Mouse (Mus musculus) midbrain, embryonic 12.5 days (tissue): Measurements from ENCODE around the gene Reg3g. TPM values are rescaled to one million over a fixed set of nuclear protein-coding genes. Genes with fewer than 3 reads are reported as not detected.

Experiments used
- ATAC-seq: fragments of 200-750 bp; cut with Nextera tagmentation; 2 replicates; pipeline ENCODE4 v1.8.0; 2017; ENCODE audit warnings: low read depth, moderate TSS enrichment, moderate library complexity; ENCODE audit not compliant: low FRiP score
- H3K27ac ChIP-seq: fragments of 300-500 bp; sonication (generic); replicated peaks from 2 replicates; pipeline ENCODE4 v1.5.1; 2016; ENCODE audit warnings: mild to moderate bottlenecking
- H3K27me3 ChIP-seq: fragments of 300-500 bp; sonication (generic); 2 replicates; pipeline ENCODE4 v1.6.1; 2016; ENCODE audit warnings: mild to moderate bottlenecking
- H3K36me3 ChIP-seq: fragments of 300-500 bp; sonication (generic); 2 replicates; pipeline ENCODE4 v1.6.1; 2016
- H3K4me1 ChIP-seq: fragments of 300-500 bp; sonication (generic); 2 replicates; pipeline ENCODE4 v1.6.1; 2016
- H3K4me2 ChIP-seq: fragments of 300-500 bp; sonication (generic); replicated peaks from 2 replicates; pipeline ENCODE4 v1.6.1; 2016; ENCODE audit warnings: mild to moderate bottlenecking, moderate library complexity
- H3K4me3 ChIP-seq: fragments of 300-500 bp; sonication (generic); 2 replicates; pipeline ENCODE4 v1.5.1; 2016; ENCODE audit warnings: mild to moderate bottlenecking
- H3K9ac ChIP-seq: fragments of 300-500 bp; sonication (generic); replicated peaks from 2 replicates; pipeline ENCODE4 v1.6.1; 2016; ENCODE audit warnings: mild to moderate bottlenecking, moderate library complexity
- H3K9me3 ChIP-seq: fragments of 300-500 bp; sonication (generic); 2 replicates; pipeline ENCODE4 v1.6.1; 2016; ENCODE audit warnings: mild to moderate bottlenecking
- WGBS: fragments of 180-500 bp; shearing (Covaris S2); methylation state at CpG from one replicate; pipeline ENCODE4 v1.1.7; 2016; 5-methylcytosine and 5-hydroxymethylcytosine counted together
- polyA plus RNA-seq: library from polyadenylated mRNA; unstranded; fragments of >200 nt; fragmentation: Nextera tagmentation; extraction: Ambion mirVana; gene quantifications from 2 replicates; pipeline ENCODE4 v1.2.1, GENCODE M21; 2016

Reg3g gene
- not detected in 2 replicates for polyA plus RNA-seq

- Histone ChIP-seq H3K9me3 (no peaks in the 10 kb centered on the region), H3K4me2 (no peak within 1 kb of the TSS)
- 87% methylated on average over 2 of the region's 2 CpGs for WGBS
These were observed at the start of gene Reg3g for GRCm38 (mm10) chr6:78468772-78469171. TSS of gene Reg3g (minus strand) at chr6:78468872.

DNA sequence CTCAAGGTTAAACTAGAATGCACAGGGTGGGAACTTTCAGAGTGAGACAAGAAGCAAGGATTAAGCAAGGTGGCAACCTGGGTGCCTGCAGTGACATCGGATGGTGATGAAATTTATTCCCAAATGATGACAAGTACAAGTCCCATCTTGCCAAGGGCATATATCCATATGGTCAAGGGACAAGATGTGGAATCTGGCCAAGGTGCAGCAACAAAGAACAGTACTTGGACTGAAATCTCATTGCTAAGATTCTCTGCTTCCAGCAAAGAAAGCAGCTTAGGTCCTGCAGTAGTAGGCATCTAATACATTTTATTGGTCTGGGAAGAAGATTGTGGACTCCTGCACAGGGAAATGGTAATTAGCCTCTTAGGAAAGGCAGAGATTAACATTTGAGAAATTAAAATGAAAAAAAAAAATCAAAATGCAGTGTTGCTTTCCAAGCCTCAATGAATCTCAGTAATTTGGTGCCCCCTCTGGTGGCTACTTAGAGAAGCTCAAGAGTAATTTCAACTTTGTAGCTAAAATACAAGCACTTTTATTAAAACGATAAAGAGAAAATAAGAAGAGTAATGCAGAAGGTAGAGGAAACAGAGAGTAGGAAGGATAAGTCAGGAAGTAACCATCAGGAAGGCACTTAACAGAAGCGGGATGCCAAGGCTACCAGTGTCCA, 47.2 kb upstream of the Reg3g start:
- Histone ChIP-seq H3K27ac (no peak overlapping the region), H3K4me1 (no peaks in the 10 kb centered on the region), H3K9ac (no peak overlapping the region), H3K4me2 (no peak overlapping the region), H3K36me3 (no peaks in the 10 kb centered on the region), H3K27me3 (no peaks in the 10 kb centered on the region), H3K9me3 (no peaks in the 10 kb centered on the region), H3K4me3 (no peak overlapping the region)
- ATAC-seq: no peak
- WGBS: 64% methylated on average over 3 of the region's 3 CpGs

More at GRCm38 (mm10) chr6:78468772-78469171, at the start of gene Reg3g:
- Histone ChIP-seq H3K4me1 (no peaks in the 10 kb centered on the region), H3K9ac (no peak within 1 kb of the TSS), H3K27ac (no peak within 1 kb of the TSS), H3K36me3 (no peaks in the 10 kb centered on the region), H3K27me3 (no peaks in the 10 kb centered on the region), H3K4me3 (no peak within 1 kb of the TSS)
- no peak for ATAC-seq

DNA sequence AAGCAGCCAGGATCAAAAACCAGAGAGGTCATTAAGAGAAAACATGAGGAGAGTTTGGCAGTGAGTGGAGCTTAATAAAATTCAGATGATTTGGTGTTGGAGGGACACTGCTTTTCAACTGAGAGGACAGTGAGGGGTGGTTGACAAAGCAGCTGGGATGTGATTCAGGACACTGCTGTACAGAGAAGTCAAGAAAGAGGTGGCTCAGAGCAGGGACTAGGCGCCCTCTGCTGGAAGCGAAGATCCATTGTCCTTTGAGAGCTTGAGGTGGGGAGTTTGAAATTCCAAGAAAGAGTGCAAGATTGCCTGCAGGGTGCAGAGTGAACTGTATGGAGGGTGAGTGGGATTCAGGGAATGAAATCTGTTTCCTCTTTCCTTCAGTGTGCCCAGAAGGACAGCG, 44.2 kb upstream of the Reg3g start:
- Histone ChIP-seq H3K9ac (no peak overlapping the region), H3K9me3 (no peaks in the 10 kb centered on the region), H3K27ac (no peak overlapping the region), H3K4me2 (no peak overlapping the region), H3K4me1 (no peaks in the 10 kb centered on the region), H3K36me3 (no peaks in the 10 kb centered on the region), H3K4me3 (no peak overlapping the region), H3K27me3 (no peaks in the 10 kb centered on the region)
- WGBS: 7% methylated on average over 3 of the region's 3 CpGs
- peak; percentile 87 for ATAC-seq

GRCm38 (mm10) chr6:78510173-78510900, 41.7 kb upstream of the Reg3g start:
- H3K4me3 ChIP-seq: no peak overlapping the region
- ATAC-seq: no peak
- H3K4me1 ChIP-seq: no peaks in the 10 kb centered on the region
- H3K27ac ChIP-seq: no peak overlapping the region
- H3K36me3 ChIP-seq: no peaks in the 10 kb centered on the region
- 64% methylated on average over 3 of the region's 3 CpGs for WGBS
- no peaks in the 10 kb centered on the region for H3K27me3 ChIP-seq
- H3K4me2 ChIP-seq: no peak overlapping the region
- no peak overlapping the region for H3K9ac ChIP-seq
- no peaks in the 10 kb centered on the region for H3K9me3 ChIP-seq

DNA sequence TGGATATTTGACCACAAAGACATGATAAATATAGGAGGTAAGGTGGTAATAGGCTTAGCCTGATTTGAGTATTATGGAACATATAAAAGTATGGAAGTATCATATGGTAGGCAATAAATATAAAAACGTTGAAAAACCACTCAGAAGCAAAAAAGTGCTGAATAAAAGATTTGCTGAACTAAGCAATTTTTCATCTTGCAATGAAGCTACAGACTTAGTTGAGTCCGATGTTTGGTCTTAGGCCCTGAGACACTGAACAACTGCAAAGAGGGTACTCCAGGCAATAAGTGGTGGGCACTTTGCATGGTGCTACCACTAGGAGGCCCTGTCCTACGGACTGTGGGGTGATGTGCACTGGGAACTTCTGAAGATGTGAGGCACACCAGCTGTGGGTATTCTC, 37.1 kb upstream of the Reg3g start:
- no peaks in the 10 kb centered on the region for H3K36me3 ChIP-seq
- no peaks in the 10 kb centered on the region for H3K4me1 ChIP-seq
- H3K4me3 ChIP-seq: no peak overlapping the region
- no peak overlapping the region for H3K4me2 ChIP-seq
- no peaks in the 10 kb centered on the region for H3K27me3 ChIP-seq
- WGBS: 68% methylated on average over 3 of the region's 3 CpGs
- no peak for ATAC-seq
- no peaks in the 10 kb centered on the region for H3K9me3 ChIP-seq
- H3K27ac ChIP-seq: no peak overlapping the region
- H3K9ac ChIP-seq: no peak overlapping the region

GRCm38 (mm10) chr6:78494633-78495032, 26.0 kb upstream of the Reg3g start:
- Histone ChIP-seq H3K9me3 (no peaks in the 10 kb centered on the region), H3K36me3 (no peaks in the 10 kb centered on the region), H3K27me3 (no peaks in the 10 kb centered on the region), H3K4me1 (no peaks in the 10 kb centered on the region), H3K4me3 (no peak overlapping the region), H3K9ac (no peak overlapping the region), H3K27ac (no peak overlapping the region), H3K4me2 (no peak overlapping the region)
- no peak for ATAC-seq
- WGBS: 85% methylated on average over 3 of the region's 3 CpGs

GRCm38 (mm10) chr6:78469287-78469686, 615 bp upstream of the Reg3g start:
- no peak for ATAC-seq
- no peaks in the 10 kb centered on the region for H3K4me1 ChIP-seq
- no peaks in the 10 kb centered on the region for H3K27me3 ChIP-seq
- no peaks in the 10 kb centered on the region for H3K36me3 ChIP-seq
- no peak overlapping the region for H3K9ac ChIP-seq
- H3K4me3 ChIP-seq: no peak overlapping the region
- no peak overlapping the region for H3K27ac ChIP-seq
- no peaks in the 10 kb centered on the region for H3K9me3 ChIP-seq
- WGBS: 81% methylated on average over 3 of the region's 3 CpGs
- H3K4me2 ChIP-seq: no peak overlapping the region

- WGBS: 89% methylated on average over 2 of the region's 2 CpGs
- H3K9ac ChIP-seq: no peak overlapping the region
- H3K27me3 ChIP-seq: no peaks in the 10 kb centered on the region
- H3K4me3 ChIP-seq: no peak overlapping the region
- no peak overlapping the region for H3K4me2 ChIP-seq
- ATAC-seq: no peak
- no peaks in the 10 kb centered on the region for H3K9me3 ChIP-seq
- H3K36me3 ChIP-seq: no peaks in the 10 kb centered on the region
- no peak overlapping the region for H3K27ac ChIP-seq
- H3K4me1 ChIP-seq: peaks cover 3% of the 10 kb centered on the region; the same call in 1 of the 2 replicates
These were observed 5.4 kb downstream of the Reg3g start for GRCm38 (mm10) chr6:78463266-78463665.

GRCm38 (mm10) chr6:78462360-78462759, 6.3 kb downstream of the Reg3g start:
- no peak overlapping the region for H3K4me3 ChIP-seq
- H3K36me3 ChIP-seq: no peaks in the 10 kb centered on the region
- no peaks in the 10 kb centered on the region for H3K9me3 ChIP-seq
- no peaks in the 10 kb centered on the region for H3K27me3 ChIP-seq
- 79% methylated on average over 2 of the region's 2 CpGs for WGBS
- no peak overlapping the region for H3K27ac ChIP-seq
- no peak overlapping the region for H3K4me2 ChIP-seq
- no peak for ATAC-seq
- peaks cover 3% of the 10 kb centered on the region; the same call in 1 of the 2 replicates for H3K4me1 ChIP-seq
- no peak overlapping the region for H3K9ac ChIP-seq

DNA sequence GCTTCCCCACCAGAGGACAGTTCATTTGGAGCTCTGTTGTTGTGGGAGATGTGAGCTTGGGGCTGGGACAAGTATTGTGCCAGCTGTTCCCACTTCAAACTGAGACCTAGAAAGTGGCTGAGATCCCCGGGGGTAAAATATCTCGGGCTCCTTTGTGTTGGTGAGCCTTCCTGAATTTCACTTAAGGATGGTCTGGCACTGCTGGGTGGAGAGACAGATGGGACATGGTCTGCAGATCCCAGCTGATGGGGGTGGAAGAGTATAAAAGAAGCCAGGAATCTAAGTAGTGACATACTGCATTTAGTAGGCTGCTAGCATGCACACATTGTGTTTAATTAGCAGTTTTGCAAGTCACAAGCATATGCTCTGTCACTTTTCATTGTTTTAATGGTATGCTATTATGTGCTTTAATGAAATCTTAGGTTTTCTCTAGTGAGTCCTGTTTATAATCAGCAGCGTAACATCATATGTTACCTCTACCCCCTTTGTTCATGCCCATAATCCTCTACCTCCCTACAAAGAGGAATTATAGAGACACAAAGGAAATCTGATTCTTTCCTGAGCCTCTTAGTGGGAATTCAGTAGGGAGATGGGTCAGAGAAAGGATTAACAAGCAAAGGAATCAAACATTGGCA, 8.4 kb downstream of the Reg3g start:
- Histone ChIP-seq H3K27ac (no peak overlapping the region), H3K36me3 (no peaks in the 10 kb centered on the region)
- 28% methylated on average over 3 of the region's 3 CpGs for WGBS

DNA sequence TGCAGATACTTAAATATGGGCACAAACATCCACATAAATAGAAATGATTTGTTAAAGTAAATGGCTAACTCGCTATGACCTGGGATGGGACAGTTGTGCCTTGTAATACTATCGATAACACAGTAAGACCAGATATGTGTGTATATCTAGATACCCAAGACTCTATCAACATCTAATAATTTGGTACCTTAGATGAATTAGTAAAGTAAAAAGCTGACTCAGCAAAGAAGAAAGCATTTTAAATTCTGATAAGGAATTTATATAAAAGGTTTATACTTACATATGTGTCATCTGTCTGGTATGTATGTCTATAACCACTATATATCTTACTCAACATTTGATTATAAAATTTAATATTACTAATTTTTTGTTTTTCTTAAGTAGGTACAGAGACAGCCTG, 15.9 kb downstream of the Reg3g start:
- 88% methylated on average over 2 of the region's 2 CpGs for WGBS
- Histone ChIP-seq H3K27me3 (no peaks in the 10 kb centered on the region), H3K4me3 (no peak overlapping the region), H3K9ac (no peak overlapping the region), H3K36me3 (no peaks in the 10 kb centered on the region), H3K4me2 (no peak overlapping the region), H3K9me3 (no peaks in the 10 kb centered on the region), H3K27ac (no peak overlapping the region), H3K4me1 (no peaks in the 10 kb centered on the region)
- no peak for ATAC-seq

More for the DNA sequence above, 8.4 kb downstream of the Reg3g start:
- peaks cover 3% of the 10 kb centered on the region; the same call in 1 of the 2 replicates for H3K4me1 ChIP-seq
- H3K4me2 ChIP-seq: no peak overlapping the region
- no peaks in the 10 kb centered on the region for H3K27me3 ChIP-seq
- H3K9me3 ChIP-seq: no peaks in the 10 kb centered on the region
- H3K9ac ChIP-seq: no peak overlapping the region
- no peak overlapping the region for H3K4me3 ChIP-seq
- peak; percentile 74 for ATAC-seq

DNA sequence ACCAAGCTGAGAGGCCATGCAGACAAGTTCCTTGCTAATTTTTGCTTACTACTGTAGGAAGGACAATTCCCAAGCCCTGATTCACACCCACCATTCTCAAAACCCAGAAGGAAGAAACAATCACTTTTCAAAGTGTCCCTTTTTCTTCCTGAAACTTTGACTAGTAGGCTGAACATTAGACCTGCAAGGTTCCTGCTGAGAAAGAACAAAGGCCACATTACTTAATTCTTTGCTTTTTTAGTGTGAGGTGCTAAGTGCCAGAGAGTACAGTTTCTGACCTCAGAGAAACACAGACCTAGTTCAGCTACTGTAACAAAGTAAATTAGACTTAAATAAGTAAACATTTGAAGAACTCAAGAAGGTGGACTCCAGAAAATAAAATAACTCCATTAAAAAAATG, 20.3 kb downstream of the Reg3g start:
- no peaks in the 10 kb centered on the region for H3K4me1 ChIP-seq
- H3K4me3 ChIP-seq: no peak overlapping the region
- no peaks in the 10 kb centered on the region for H3K9me3 ChIP-seq
- no peaks in the 10 kb centered on the region for H3K36me3 ChIP-seq
- no peak overlapping the region for H3K9ac ChIP-seq
- H3K4me2 ChIP-seq: no peak overlapping the region
- no peak overlapping the region for H3K27ac ChIP-seq
- no peaks in the 10 kb centered on the region for H3K27me3 ChIP-seq
- no peak for ATAC-seq
